Mouse (Mus musculus) naive thymus-derived CD4-positive, alpha-beta T cell, adult 2 months (primary cell): ENCODE data around the gene Grwd1.

Experiments used
- DNase-seq: peaks from one replicate; pipeline ENCODE4 v3.0.0-alpha.2; 2011; ENCODE audit warnings: low read depth

Gene Grwd1

GRCm38 (mm10) chr7:45800001-45800400 lies 30.7 kb downstream of the Grwd1 start:
- DNase-seq = peak; percentile 20

GRCm38 (mm10) chr7:45798931-45799330 lies 31.8 kb downstream of the Grwd1 start:
- peak; percentile 70 for DNase-seq

- DNase-seq = peak; percentile 67
Measured at GRCm38 (mm10) chr7:45798511-45798836, 32.3 kb downstream of the Grwd1 start.

GRCm38 (mm10) chr7:45797661-45798510 lies 32.9 kb downstream of the Grwd1 start:
- DNase-seq = peak; percentile 37

GRCm38 (mm10) chr7:45796950-45797349 lies 33.8 kb downstream of the Grwd1 start:
- DNase-seq = no peak

GRCm38 (mm10) chr7:45794971-45795370 lies 35.8 kb downstream of the Grwd1 start:
- no peak for DNase-seq

DNA sequence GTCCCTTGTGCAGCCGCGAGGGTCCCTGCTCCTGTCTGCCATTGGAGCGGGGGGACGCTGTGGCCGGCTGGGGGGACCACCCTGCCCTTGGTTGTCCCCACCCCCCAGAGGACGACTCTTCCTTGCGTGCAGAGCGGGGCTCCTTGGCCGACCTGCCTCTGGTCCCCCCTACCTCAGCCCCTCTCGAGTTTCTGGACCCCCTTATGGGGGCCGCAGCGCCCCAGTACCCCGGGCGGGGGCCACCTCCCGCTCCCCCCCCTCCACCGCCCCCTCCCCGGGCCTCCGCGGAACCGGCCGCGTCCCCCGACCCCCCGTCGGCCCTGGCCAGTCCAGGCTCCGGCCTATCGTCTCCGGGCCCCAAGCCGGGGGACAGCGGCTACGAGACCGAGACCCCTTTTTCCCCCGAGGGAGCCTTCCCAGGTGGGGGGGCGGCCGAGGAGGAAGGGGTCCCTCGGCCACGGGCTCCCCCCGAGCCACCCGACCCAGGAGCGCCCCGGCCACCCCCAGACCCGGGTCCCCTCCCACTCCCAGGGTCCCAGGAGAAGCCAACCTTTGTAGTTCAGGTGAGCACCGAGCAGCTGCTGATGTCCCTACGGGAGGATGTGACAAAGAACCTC lies 36.7 kb downstream of the Grwd1 start:
- no peak for DNase-seq

DNA sequence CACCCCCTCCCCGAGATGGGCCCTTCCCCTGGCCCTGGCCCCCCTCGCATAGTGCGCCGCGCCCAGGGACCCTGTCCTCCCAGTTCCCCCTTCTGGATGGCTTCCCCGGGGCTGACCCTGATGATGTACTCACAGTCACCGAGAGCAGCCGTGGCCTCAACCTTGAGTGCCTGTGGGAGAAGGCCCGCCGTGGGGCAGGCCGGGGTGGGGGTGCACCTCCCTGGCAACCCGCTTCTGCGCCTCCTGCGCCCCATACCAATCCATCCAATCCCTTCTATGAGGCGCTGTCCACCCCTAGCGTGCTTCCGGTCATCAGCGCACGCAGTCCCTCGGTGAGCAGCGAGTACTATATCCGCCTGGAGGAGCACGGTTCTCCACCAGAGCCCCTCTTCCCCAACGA lies 37.5 kb downstream of the Grwd1 start:
- DNase-seq = no peak

GRCm38 (mm10) chr7:45791756-45792490 lies 38.8 kb downstream of the Grwd1 start:
- no peak for DNase-seq

DNA sequence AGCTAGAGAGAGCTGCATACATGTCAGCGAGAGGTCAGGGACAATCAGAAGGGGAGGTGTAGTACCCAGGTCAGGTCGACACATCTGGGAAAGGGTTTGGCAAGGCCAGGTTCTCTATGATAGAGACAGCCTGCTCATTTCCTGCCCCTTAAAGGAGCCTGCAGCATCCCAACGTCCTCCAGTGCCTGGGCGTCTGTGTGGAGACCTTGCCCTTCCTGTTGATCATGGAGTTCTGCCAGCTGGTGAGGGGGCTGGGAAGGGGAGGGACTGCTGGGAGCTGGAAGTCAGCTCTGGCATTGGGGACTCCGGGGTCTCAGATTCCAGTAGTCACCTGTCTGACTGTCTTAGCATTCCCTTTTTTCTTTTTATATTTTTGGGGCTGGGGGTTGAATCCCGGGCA lies 40.0 kb downstream of the Grwd1 start:
- DNase-seq = no peak

DNA sequence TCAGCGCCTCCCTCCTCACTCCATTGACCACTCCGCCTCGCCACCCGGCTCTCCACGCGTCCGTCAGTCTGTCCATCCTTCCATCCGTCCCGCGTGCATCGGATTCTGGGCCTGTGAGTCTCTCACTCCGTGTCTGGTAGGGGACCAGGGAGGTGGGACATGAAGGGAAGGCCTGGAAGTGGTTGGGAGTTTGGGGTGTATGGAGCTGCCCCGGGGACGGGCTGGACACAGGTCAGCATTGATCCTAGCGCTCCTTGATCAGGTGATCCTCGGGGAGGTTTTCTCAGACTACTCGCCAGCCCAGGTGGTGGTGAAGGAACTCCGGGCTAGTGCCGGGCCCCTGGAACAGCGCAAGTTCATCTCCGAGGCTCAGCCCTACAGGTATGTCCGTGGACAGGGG lies 43.1 kb downstream of the Grwd1 start:
- no peak for DNase-seq

DNA sequence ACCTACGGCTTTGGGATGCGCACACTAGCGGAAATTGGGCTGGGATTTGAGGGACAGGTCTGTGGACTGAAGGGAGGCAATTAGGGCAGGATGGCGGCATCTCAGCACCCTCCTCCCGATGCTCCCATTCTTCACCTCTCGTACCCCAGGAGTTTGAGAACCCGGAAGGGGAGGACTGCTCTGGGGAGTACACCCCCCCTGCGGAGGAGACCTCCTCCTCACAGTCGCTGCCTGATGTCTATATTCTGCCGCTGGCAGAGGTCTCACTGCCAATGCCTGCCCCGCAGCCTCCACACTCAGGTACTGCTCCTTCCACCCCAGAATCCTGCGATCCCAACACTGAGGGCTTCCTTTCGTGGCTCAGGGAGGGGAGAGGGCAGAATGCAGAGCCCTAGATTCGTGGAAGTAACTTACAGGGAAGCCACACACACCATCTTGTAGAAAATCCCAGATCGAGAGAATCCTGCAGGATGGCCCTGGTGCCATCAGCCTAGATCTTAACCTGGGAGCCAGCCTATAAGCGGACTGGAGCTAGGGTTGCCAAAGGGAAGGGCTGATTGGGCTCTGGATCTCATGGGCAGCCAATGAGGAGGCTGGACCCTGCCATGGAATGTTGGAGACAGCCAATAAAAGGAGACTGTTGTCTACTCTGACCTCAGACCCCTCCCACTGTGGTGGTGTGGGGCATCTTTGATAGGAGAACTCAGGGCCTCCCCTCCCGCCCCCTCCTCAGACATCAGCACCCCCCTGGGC lies 43.9 kb downstream of the Grwd1 start:
- DNase-seq = no peak

- peak; percentile 37 for DNase-seq
Measured at GRCm38 (mm10) chr7:45786136-45786578, 44.6 kb downstream of the Grwd1 start.

- DNase-seq = peak; percentile 28
Measured at GRCm38 (mm10) chr7:45785388-45786135, 45.2 kb downstream of the Grwd1 start.

DNA sequence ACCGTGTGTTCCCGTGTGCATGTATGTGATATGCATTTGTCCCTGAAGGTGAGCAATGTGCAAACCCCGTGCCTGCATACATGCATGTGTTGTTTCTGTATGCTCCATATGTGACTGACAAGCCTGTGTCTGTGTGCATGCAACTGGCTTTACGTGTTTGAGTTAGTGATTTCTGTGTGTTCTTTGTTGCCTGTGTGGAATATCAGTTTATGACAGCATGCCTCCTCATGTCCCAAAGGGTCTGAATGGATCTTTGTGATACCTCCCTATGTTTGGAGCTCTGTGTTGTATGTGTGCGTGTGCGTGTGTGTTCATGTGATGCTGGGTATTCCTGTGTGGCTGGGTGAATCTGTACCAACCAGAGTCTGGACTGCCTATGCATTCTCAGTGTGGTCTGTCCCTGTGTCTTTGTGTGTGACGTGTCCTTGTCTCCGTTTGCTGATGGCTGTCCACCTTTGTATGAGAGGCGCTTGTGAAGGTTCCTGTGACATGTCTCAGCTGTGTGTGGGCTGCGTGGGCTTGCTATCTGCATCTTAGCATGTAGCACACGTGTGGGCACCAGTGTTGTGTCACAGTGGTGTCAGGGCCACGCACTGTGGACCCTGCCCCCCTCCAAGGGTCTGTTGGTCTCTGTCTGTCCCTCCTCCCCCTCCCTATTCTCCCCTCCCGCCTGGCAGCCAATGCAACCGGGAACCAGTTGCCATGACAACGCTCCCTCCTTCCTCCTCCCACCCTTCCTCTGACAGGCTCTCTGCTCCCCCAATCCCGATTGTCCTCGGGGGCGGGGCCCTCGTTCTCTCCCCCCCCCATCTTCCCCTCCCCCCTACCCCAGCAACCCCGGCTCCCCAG lies 46.0 kb downstream of the Grwd1 start, which contains the start of gene Sult2b1:
Sult2b1 (minus strand) TSS at position 146 of the 849 bp plus-strand sequence.
- peak; percentile 36 for DNase-seq

DNA sequence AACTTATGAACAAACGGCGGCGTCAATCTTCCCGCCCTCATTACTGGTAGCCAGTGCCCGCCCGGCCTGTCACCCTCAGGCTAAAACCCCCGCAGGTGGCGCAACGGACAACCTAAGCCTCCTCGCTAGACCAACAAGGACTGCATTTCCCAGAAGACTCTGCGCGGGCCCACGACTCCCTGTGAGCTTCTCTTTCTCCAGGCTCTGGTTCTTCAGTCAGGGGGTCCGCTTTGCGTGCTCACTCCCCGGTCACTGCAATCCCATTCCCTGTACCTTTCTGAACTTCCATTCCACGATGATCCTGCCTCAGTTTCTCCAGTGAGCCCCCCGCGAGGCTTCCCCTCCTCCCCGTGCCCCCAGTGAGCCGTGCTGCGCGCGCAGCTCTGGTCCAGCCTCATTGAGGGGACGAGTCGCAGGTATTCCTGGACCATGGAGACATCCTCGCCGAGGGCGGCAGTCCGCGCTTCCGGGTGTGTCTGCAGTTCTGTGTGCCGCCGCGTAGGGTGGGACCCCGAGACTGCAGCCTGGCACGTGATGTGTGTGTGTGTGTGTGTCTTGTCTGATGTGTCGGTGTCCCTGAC lies 47.1 kb downstream of the Grwd1 start, which contains the start of gene Lmtk3:
Lmtk3 (plus strand) TSS at position 228 of the 581 bp plus-strand sequence.
- DNase-seq = peak; percentile 62

DNA sequence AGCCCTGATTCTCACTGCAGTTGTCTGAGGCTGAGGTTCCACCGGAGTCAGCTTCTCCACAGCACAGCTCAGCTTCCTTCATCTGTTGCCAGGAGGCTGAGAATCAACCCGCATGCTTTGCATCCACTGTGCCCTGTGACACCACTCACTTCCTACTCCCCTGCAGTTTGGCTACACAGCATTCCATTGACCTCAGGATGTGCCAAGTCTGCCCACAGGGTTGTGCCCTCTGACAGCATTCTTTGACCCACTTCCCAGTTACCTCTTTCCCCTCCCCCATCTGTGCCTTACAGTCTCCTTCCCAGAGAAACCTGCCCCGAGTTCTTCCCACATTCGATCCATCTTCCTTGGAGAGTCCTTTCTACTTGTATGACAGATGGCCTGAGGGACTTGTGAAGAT lies 48.5 kb downstream of the Grwd1 start:
- DNase-seq = no peak

DNA sequence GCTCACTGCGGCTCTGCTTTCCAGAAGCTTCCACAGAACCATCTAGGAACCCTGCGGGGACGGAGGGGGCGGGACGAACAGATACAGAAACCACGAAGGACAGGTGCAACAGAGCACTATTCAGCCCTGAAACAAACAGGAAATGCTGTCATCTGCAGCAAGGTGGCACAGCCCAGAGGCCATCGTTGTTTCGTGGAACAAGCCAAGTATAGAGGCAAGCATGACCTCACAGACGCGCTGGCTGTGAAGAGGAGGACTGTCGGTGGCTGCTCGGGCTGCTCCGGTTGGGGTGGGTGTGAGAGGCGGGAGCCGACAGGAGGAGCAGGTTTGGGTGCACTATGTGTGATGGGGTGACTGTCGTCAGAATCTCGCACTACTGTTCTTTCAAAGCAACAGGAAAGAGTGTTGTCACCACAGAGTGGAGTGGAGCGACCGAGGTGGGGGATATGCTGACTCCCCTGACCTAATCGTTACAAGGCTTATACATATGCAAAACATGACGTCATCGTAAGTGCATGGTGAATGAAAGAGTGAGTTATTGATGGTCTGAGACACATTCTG lies 51.6 kb downstream of the Grwd1 start:
- DNase-seq = peak; percentile 92

GRCm38 (mm10) chr7:45775237-45775636 lies 55.5 kb downstream of the Grwd1 start:
- DNase-seq = no peak
